Mouse (Mus musculus) embryonic facial prominence, embryonic 13.5 days (tissue): ENCODE measurements around the gene Cdc5l. TPM values are rescaled to one million over a fixed set of nuclear protein-coding genes. Genes with fewer than 3 reads are reported as not detected.
"Not testable (repeated sequence)": the region's sequence is repeated elsewhere in the genome, so short reads cannot be mapped to it uniquely, and the experiment has no call there.

Experiments used
- ATAC-seq: fragments of 200-750 bp; cut with Nextera tagmentation; 2 replicates; pipeline ENCODE4 v1.8.0; 2017; ENCODE audit warnings: low read depth; ENCODE audit not compliant: insufficient number of reproducible peaks, insufficient read depth, low FRiP score, low TSS enrichment
- H3K27ac ChIP-seq: fragments of 300-500 bp; sonication (generic); 2 replicates; pipeline ENCODE4 v1.5.1; 2015; ENCODE audit warnings: moderate library complexity, mild to moderate bottlenecking, inconsistent platforms
- H3K27me3 ChIP-seq: fragments of 300-500 bp; sonication (generic); 2 replicates; pipeline ENCODE4 v1.6.1; 2015; ENCODE audit warnings: mild to moderate bottlenecking, inconsistent platforms
- H3K36me3 ChIP-seq: fragments of 300-500 bp; sonication (generic); 2 replicates; pipeline ENCODE4 v1.6.1; 2015; ENCODE audit warnings: mild to moderate bottlenecking, inconsistent platforms
- H3K4me1 ChIP-seq: fragments of 300-500 bp; sonication (generic); 2 replicates; pipeline ENCODE4 v1.6.1; 2015; ENCODE audit warnings: inconsistent platforms
- H3K4me2 ChIP-seq: fragments of 300-500 bp; sonication (generic); 2 replicates; pipeline ENCODE4 v1.6.1; 2015; ENCODE audit warnings: moderate library complexity, mild to moderate bottlenecking, inconsistent platforms
- H3K4me3 ChIP-seq: fragments of 300-500 bp; sonication (generic); 2 replicates; pipeline ENCODE4 v1.5.1; 2015; ENCODE audit warnings: mild to moderate bottlenecking, inconsistent platforms
- H3K9ac ChIP-seq: fragments of 300-500 bp; sonication (generic); 2 replicates; pipeline ENCODE4 v1.6.1; 2015; ENCODE audit warnings: mild to moderate bottlenecking, inconsistent platforms
- H3K9me3 ChIP-seq: fragments of 300-500 bp; sonication (generic); 2 replicates; pipeline ENCODE4 v1.6.1; 2016; ENCODE audit warnings: inconsistent platforms
- WGBS: fragments of 180-500 bp; shearing (Covaris S2); methylation state at CpG from one replicate; pipeline ENCODE4 v1.1.7; 2015; ENCODE audit warnings: mixed read lengths; 5-methylcytosine and 5-hydroxymethylcytosine counted together
- polyA plus RNA-seq: library from polyadenylated mRNA; unstranded; fragments of >200 nt; fragmentation: Nextera tagmentation; extraction: Ambion mirVana; gene quantifications from 2 replicates; pipeline ENCODE4 v1.2.1, GENCODE M21; 2015

Gene Cdc5l
- polyA plus RNA-seq, 1 experiment from 2014 or later: 83.1 TPM

DNA sequence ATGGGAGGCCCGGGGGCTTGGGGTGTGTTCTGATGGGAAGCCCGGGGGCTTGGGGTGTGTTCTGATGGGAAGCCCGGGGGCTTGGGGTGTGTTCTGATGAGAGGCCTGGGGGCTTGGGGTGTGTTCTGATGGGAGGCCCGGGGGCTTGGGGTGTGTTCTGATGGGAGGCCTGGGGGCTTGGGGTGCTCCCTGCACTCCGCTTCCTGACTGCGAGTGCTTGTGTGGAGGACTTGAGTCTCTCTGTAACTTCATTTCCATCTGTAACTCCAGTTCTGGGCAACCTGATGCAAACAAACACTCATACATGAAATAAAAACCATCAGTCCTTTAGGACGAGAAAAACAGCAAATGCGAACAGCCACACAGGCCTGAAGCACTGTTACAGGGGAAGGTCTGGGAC, 25.5 kb upstream of the Cdc5l start:
- 92% methylated on average over 8 of the region's 8 CpGs for WGBS
- Histone ChIP-seq H3K27me3 (no peaks in the 10 kb centered on the region), H3K36me3 (no peaks in the 10 kb centered on the region), H3K4me1 (no peaks in the 10 kb centered on the region), H3K9me3 (no peaks in the 10 kb centered on the region), H3K4me2 (no peak overlapping the region), H3K27ac (no peak overlapping the region), H3K4me3 (no peak overlapping the region), H3K9ac (no peak overlapping the region)
- ATAC-seq: no peak

DNA sequence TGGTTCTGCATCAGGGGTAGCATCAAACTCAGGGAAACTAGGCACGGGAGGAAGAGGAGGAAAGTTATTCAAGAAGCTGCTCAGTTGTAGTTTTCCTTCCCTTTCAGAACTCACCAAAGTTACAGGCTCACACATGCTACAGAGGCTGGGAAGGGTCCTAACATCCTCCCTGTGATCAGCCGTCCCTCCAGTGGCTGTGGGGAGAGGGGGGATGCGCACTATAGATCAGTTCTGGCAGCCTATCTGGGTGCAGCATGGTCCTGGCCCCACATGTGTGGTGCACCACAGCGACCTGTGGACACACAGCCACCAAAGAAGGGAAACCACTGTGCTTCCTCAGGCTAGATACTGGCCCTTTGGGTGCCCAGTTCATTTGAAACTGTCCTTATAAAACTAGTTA, 25.0 kb upstream of the Cdc5l start:
- H3K4me2 ChIP-seq: no peak overlapping the region
- no peaks in the 10 kb centered on the region for H3K9me3 ChIP-seq
- no peak overlapping the region for H3K9ac ChIP-seq
- no peak overlapping the region for H3K27ac ChIP-seq
- WGBS: 81% methylated on average over 4 of the region's 4 CpGs
- H3K4me1 ChIP-seq: no peaks in the 10 kb centered on the region
- H3K27me3 ChIP-seq: no peaks in the 10 kb centered on the region
- no peaks in the 10 kb centered on the region for H3K36me3 ChIP-seq
- ATAC-seq: no peak
- no peak overlapping the region for H3K4me3 ChIP-seq

DNA sequence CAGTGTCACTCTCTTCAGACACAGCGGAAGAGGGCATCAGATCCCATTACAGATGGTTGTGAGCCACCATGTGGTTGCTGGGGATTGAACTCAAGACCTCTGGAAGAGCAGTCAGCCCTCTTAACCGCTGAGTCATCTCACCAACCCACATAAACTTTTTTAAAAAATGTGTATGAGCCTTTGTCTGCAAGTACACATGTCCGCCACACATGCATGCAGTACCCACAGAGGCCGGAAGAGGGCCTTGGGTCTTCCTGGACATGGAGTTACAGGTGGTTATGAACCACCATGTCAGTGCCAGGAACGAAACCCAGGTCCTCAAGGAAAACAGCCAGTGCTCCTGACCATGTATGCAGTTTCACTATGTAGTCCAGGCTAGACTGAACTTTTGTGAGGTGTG, 23.9 kb upstream of the Cdc5l start:
- ATAC-seq: no peak
- Histone ChIP-seq H3K27me3 (no peaks in the 10 kb centered on the region), H3K9ac (no peak overlapping the region), H3K4me2 (no peak overlapping the region), H3K36me3 (no peaks in the 10 kb centered on the region), H3K27ac (no peak overlapping the region), H3K9me3 (no peaks in the 10 kb centered on the region), H3K4me3 (no peak overlapping the region), H3K4me1 (no peaks in the 10 kb centered on the region)
- 86% methylated on average over 5 of the region's 5 CpGs for WGBS

DNA sequence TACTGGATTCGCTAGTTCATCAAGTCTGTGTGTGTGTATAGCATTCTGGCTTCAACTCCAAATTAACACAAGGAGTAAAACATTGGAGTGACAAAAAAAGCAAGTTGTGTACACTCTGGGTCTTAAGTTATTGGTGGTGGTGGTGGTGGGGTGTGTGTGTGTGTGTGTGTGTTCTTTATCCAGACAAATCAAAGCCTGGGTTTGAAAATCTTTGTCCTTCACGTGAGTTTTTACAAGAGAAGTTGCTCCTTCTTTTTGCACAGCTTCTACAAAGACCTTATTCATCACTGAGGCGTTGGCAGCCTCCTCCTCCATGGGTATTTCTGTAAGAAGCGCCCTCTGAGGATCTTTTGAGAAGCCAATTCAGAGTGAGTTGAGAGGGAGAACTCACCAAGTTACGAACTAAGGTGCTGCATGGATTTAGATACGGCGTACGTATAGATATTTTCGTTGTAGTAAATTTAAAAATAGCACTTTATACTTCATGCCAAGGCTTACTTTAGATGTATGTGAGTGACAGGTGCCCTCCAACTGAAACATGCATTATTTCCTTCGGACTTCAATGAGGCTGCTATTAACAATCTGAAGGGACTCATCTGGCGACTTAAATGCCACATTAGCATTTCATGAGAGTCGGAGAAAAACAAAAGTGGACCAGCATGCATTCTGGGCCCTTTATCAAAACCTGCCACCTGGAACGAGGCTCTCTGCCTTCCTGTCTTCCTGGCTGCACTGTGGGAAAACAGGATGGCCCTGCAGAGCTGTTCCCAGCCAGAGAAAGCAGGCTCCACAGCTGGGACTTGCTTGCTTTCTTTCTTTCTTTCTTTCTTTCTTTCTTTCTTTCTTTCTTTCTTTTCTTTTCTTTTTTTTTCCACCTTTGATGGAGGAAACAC, 23.0 kb upstream of the Cdc5l start:
- Histone ChIP-seq H3K4me3 (no peak overlapping the region), H3K36me3 (no peaks in the 10 kb centered on the region), H3K27me3 (no peaks in the 10 kb centered on the region), H3K9ac (no peak overlapping the region), H3K4me1 (no peaks in the 10 kb centered on the region), H3K27ac (no peak overlapping the region), H3K4me2 (no peak overlapping the region), H3K9me3 (no peaks in the 10 kb centered on the region)
- no peak for ATAC-seq
- 52% methylated on average over 13 of the region's 13 CpGs for WGBS

DNA sequence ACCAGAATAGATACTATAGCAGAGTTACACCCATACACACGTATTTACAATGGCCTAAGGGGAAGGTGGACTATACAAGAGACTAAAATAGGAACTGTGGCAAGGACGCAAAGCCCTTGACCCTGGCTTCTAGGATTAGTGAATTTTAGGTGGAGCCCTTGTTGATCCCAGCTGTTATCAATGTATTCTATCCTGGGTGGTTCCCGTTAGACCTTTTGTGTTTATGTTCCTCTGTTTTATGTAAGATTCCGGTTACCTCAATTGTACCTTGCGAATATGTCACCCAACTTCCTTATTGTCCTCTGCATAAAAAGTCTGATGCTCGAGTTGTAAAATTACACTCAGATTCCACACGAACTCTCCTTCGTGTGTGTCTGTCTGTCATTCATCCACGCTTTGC, 22.2 kb upstream of the Cdc5l start:
- not testable (repeated sequence) for H3K27me3 ChIP-seq, H3K4me3 ChIP-seq, H3K27ac ChIP-seq, H3K36me3 ChIP-seq, H3K4me2 ChIP-seq, H3K4me1 ChIP-seq, ATAC-seq, H3K9me3 ChIP-seq, H3K9ac ChIP-seq
- WGBS: 89% methylated on average over 8 of the region's 9 CpGs

DNA sequence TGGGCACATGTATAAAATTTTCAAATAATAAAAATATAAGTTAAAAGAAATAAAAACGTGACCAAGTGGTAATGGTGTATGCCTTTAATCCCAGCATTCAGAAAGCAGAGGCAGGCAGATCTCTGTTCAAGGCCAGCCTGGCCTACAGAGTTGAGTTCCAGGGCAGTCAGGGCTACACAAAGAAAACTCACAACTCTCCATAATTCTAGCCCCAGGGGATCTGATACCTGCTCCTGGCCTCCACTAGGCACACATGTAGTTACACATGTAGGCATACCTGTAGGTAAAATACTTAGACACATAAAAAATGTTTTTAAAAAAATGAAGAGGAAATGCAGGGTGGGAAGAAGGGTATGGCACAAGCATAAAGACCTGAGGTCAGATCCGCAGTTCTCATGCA, 21.3 kb upstream of the Cdc5l start:
- WGBS: 87% methylated on average over 2 of the region's 2 CpGs

DNA sequence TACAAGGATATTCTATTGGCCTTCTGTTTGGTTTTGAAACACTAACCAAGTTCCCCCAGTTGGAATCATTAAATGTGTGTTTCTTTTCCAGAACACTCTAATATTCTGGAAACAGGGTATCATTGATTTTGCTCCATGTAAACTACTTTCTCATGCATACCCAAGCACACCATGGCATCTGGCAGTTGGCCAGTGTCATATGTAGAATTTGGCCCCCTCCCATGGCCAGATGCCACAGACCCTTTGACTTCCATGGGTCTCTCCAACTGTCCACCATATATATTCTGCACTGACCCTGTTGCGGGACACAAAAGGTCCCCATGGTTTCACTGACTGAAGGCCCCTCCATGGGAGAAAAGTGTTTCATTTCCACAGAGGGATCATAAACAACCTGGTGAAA, 18.7 kb upstream of the Cdc5l start:
- no peak for ATAC-seq
- Histone ChIP-seq H3K4me3 (no peak overlapping the region), H3K27ac (no peak overlapping the region), H3K4me1 (no peaks in the 10 kb centered on the region), H3K36me3 (peaks cover 8% of the 10 kb centered on the region), H3K9me3 (no peaks in the 10 kb centered on the region), H3K4me2 (no peak overlapping the region), H3K9ac (no peak overlapping the region), H3K27me3 (no peaks in the 10 kb centered on the region)
- WGBS: 93% methylated on average over 1 of the region's 1 CpGs

More for the DNA sequence above, 21.3 kb upstream of the Cdc5l start:
- no peak overlapping the region for H3K4me3 ChIP-seq
- no peaks in the 10 kb centered on the region for H3K9me3 ChIP-seq
- no peak overlapping the region for H3K9ac ChIP-seq
- no peaks in the 10 kb centered on the region for H3K36me3 ChIP-seq
- no peak overlapping the region for H3K27ac ChIP-seq
- no peak for ATAC-seq
- no peak overlapping the region for H3K4me2 ChIP-seq
- no peaks in the 10 kb centered on the region for H3K27me3 ChIP-seq
- H3K4me1 ChIP-seq: no peaks in the 10 kb centered on the region

DNA sequence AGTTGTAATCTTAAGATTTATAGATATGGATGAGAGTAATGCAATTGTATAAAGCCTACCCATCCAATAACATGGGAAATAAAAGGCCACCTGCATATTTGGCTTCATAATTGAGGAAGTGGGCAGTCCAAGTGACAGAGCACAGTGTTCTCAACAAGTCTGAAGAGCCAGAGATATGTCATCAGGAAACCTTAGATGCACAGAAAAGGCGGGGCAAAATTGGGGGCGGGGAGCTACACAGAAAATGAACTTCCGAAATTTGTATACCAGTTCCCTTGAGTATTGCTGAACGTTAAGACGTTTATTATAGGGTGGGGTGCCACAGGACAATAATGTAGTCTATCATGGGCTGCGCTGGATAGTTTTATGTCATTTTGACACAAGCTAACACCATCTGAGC, 16.6 kb upstream of the Cdc5l start:
- ATAC-seq: no peak
- Histone ChIP-seq H3K4me2 (no peak overlapping the region), H3K4me3 (no peak overlapping the region), H3K27me3 (no peaks in the 10 kb centered on the region), H3K9me3 (no peaks in the 10 kb centered on the region), H3K9ac (no peak overlapping the region), H3K36me3 (peaks cover 13% of the 10 kb centered on the region), H3K27ac (no peak overlapping the region), H3K4me1 (no peaks in the 10 kb centered on the region)
- WGBS: 91% methylated on average over 6 of the region's 6 CpGs

DNA sequence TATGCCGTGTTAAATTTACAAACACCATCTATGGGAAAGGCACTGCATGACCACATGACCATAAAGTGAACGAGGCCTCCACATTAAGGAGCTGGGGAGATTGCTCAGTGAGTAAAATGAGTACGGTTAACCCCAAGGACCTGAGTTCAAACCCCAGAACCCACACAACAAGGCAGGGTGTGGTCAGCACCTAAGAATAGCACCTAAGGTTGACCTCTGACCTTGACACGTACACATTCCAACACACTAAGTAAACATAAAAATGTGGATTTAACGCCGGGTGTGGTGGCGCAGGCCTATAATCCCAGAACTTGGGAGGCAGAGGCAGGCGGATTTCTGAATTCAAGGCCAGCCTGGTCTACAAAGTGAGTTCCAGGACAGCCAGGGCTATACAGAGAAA, 16.0 kb upstream of the Cdc5l start:
- Histone ChIP-seq H3K27me3 (no peaks in the 10 kb centered on the region), H3K9ac (no peak overlapping the region), H3K9me3 (no peaks in the 10 kb centered on the region), H3K4me2 (no peak overlapping the region), H3K4me1 (no peaks in the 10 kb centered on the region), H3K27ac (no peak overlapping the region), H3K36me3 (peaks cover 17% of the 10 kb centered on the region), H3K4me3 (no peak overlapping the region)
- 95% methylated on average over 8 of the region's 8 CpGs for WGBS
- no peak for ATAC-seq

DNA sequence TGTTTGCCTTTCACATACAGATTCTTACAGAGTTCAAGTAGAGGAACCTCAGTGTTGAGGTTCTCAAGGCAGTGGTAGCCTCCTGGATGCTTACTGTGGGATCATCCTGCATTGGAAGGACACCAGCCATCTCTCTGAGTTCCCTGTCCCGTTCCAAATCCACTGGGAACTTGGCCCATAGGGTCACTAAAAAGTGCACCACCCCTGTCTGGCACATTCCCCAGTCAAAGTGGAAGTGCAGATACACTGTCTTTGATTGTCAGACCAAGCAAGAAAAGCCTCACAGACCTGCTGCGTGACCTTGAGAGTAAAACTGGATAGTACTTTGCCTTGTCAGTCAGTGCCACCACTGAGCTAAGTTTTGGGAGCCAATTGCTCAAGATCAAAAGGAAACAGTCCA, 13.5 kb upstream of the Cdc5l start:
- Histone ChIP-seq H3K27me3 (no peaks in the 10 kb centered on the region), H3K36me3 (peaks cover 26% of the 10 kb centered on the region), H3K4me2 (no peak overlapping the region), H3K27ac (no peak overlapping the region), H3K4me3 (no peak overlapping the region), H3K9ac (no peak overlapping the region), H3K9me3 (no peaks in the 10 kb centered on the region), H3K4me1 (no peaks in the 10 kb centered on the region)
- ATAC-seq: no peak
- WGBS: 82% methylated on average over 2 of the region's 2 CpGs

DNA sequence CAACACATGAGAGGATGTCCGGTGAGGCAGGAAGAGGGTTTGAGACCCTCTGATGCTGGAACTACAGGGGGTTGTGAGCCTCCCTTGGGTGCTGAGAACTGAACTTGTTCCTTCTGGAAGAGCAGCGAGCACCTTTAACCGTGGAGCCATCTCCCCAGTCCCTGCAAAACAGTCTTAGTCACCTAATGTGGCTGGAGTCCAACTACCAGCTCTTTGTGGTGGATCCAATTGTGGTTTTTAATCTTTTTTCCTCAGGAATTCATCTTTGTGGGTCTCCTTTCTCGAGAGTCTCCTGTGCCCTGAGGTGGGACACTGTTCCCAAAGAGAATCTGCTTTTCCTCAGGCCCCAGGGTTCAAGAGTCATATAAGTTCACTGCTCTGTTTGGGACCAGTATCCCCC, 12.4 kb upstream of the Cdc5l start:
- 76% methylated on average over 4 of the region's 4 CpGs for WGBS
- ATAC-seq: no peak

DNA sequence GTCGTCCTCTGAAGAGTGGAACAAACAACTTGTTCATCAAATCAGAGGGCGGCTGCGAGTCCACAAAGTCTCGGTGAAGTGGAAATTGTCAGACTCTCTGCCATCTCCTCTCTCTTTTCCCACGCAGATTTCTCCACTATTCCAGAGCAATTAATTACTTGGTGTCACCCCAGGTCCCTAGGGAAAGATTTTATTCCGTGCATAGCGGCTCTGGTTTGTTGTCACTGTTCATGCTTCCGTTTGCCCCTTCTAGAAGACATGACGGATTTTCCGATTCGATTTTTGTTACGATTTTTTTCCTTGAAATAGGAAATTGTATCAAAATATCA, 689 bp upstream of the Cdc5l start:
- H3K9me3 ChIP-seq: no peaks in the 10 kb centered on the region
- H3K36me3 ChIP-seq: peaks cover 22% of the 10 kb centered on the region
- H3K4me3 ChIP-seq: peak overlapping the region; percentile 89
- peak overlapping the region; percentile 98 for H3K27ac ChIP-seq
- WGBS: 8% methylated on average over 12 of the region's 12 CpGs
- peak overlapping the region; percentile 85 for H3K4me2 ChIP-seq
- peaks cover 20% of the 10 kb centered on the region for H3K4me1 ChIP-seq
- no peaks in the 10 kb centered on the region for H3K27me3 ChIP-seq
- no peak for ATAC-seq
- peak overlapping the region; percentile 94 for H3K9ac ChIP-seq

More for the DNA sequence above, 12.4 kb upstream of the Cdc5l start:
- no peaks in the 10 kb centered on the region for H3K4me1 ChIP-seq
- no peaks in the 10 kb centered on the region for H3K9me3 ChIP-seq
- no peaks in the 10 kb centered on the region for H3K27me3 ChIP-seq
- peaks cover 31% of the 10 kb centered on the region for H3K36me3 ChIP-seq
- no peak overlapping the region for H3K4me3 ChIP-seq
- no peak overlapping the region for H3K9ac ChIP-seq
- no peak overlapping the region for H3K27ac ChIP-seq
- no peak overlapping the region for H3K4me2 ChIP-seq
